Mouse (Mus musculus) right cerebral cortex, postnatal 4 days (tissue): ENCODE data around the gene Sdhaf1.

Source experiments
- DNase-seq: peaks from one replicate; pipeline ENCODE4 v3.0.0-alpha.2; 2022

Sdhaf1 gene

DNA sequence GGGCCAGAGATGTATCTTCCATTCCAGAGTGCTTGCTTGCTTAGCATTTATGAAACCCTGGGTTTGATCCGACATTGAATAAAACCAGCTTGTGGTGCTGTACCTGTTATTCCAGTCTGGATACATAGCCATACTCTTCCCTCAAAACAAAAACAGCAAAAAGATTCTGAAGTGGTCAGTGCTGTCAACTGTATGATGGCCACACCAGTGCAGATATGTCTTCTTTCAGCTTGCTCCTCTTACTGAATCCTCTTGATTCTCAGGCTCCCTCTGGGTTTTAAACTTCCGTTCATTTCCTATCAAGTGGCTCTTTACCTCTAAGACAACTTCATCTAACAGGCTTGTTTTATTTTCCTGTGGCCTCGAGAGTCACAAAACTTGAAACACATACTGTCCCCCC, at the start of gene Sdhaf1:
Gene Sdhaf1 (minus strand): TSS at position 101 of the 400 bp plus-strand sequence.
- DNase-seq = no peak

DNA sequence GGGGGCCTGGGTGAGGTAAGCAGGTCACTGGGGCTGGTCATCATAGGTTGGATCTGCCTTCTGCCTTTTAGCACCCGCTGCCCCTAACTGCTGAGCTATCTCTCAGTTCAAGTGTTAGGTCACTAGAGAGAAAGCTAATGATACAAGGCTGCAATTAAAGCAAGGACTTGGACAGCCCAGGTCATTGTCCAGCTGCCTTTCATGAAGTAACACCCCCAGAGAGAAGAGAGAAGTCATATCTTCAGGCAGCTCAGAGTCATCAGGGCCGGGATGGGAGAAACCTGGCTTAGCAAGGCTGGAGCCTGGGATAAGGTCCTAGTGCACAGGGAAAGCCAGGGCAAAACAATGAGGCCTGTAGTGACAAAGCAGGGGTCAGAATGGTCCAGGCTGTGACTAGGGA, 43.8 kb upstream of the Sdhaf1 start:
- DNase-seq = no peak

DNA sequence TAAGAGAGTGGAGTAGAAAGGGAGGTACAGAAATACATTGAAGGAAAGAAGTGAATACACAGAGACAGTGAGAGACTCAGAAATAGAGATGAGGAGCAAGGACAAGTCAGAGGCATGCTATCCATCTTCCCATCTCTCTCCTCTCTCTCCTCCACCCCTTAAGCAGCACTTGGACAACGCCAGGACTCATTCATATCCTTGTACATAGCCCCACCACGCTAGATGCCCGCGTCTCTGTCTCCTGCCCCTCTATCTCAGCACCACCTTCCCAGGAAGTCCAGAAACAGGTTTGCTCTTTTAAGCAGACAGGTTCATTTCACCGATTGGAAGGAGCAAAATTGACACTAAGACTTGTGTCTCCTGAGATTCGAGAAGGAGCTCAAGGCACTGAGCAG, 39.6 kb upstream of the Sdhaf1 start:
- DNase-seq = no peak

DNA sequence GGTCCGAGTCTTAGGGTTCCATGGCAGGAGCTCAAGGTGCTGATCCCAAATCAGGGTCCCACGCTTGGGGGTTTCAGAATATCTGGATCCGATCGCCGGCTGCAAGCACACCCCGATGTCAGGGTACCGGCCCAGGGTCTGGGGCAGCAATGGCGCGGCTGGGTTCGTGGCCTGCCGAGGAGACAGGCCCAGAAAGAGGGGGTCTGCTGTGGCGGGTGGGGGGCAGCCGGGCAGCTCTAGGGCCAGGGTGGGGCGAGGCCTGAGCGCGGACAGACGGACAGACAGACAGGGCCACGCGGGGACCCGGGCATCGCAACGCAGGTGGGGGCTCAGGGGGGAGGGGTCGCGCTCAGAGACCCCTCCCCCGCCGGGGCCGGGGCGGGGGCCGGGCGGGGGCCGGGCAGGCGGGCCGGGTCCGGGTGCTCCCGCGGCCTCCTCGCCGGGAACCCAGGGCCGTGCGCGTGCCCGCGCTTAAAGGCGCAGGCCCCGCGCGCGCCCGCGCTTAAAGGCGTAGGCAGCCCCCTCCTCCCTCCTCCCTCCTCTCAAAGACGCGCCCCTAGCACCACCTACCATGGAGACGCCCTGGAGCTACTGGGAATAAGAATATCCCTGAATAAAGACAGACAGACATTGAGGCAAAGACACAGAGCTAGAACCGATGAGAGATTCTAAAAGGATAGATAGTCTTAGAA, 39.1 kb upstream of the Sdhaf1 start, which contains the start of gene Lrfn3:
Gene Lrfn3 (minus strand): TSS at position 121 of the 692 bp plus-strand sequence.
- DNase-seq = peak; percentile 84

DNA sequence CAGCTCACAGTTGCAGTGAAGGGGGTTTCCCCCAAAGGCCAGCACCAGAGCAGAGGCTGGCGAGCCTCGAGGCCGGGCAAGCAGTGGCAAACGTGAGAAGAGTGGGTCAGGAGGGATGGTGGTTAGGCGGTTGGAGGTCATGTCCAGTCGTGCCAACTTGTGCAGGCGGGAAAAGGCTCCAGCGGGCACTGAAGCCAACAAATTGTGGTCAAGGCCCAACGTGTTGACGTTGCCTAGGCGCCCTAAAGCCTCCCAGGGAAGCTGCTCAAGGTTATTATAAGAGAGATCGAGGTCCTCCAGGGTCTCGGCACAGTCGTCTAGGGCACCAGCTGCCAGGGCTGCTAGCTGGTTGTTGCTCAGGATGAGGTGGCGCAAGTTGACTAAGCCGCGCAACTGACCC, 36.3 kb upstream of the Sdhaf1 start:
- no peak for DNase-seq

DNA sequence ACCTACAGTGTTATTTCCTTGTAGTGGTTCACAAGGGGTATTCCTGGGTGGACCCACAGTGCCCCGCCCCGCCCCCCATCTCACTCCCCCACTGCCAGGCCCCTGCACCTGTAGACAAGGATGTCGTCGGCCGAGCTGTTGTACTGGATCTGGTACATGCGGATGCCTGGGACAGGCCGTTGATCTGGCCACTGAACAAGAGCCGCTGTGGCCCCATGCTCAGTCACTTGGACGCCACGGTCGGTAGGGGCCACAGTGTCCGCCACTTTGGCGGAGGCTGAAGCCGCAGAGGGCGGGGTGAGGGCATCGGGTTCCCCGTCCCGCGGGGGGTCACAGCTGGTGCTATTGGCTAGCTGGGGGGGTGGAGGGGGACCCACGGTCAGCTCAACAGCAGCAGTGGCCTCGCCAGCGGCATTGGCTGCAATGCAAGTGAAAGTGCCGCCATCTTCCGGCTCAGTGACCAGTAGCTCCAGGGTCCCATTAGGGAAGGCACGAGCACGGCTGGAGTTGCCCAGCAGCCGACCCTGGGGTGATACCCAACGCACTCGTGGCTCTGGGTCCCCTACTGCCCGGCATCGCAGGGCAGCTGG, 35.7 kb upstream of the Sdhaf1 start:
- DNase-seq = no peak

DNA sequence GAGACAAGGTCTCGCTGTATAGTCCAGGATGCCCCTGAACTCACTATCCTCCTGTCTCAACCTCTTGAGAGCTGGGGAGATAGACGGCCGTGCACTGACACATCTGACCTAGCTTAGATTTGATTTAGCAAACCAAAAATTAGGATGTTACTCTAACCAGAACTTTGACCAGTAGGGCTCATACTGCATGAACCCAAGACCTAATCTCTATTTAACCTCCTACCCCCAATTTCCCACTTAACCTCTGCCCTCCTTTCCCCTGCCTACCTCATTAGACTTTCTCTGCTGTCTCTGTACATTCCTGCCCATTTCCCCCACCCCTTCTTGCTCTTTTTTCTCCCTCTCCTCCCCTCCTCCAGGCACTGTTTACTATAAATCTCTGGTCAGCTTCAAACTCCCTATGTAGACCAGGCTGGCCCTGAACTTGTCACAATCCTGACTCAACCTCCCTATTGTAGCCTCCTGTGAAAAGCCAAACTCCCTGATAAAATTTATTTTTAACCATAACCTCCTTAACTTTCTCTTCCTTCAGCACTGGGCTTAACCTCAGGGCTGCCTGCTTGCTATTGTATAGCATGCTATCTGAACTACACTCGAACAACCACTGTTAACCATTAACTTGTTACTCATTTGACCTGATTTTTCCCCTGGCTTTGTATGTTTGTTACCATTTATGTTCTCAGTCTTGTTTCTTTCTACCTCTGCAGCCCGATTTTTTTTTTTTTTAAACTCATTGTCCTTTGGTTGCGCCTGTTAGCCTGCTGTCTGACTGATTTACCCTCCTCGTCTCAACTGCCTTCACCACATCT, 34.9 kb upstream of the Sdhaf1 start:
- no peak for DNase-seq

DNA sequence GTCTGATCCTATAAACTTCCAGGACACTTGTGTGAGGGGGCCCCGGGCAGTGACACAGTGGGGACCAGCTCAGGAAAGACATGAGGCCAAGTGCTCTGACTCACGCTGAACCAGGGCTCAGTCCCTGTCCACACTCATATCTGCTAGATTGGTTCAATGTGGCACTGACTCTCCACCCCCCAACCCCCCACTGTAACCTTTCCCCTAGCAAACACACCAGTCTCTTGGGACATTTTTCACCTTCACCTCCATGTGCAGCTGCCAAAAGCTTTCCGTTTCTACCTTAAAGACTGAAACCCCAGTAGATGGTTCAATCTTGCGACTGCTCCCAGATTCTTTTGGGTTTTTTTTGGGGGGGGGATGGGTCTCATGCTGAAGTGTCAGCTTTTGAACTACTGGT, 30.4 kb upstream of the Sdhaf1 start:
- DNase-seq = no peak

DNA sequence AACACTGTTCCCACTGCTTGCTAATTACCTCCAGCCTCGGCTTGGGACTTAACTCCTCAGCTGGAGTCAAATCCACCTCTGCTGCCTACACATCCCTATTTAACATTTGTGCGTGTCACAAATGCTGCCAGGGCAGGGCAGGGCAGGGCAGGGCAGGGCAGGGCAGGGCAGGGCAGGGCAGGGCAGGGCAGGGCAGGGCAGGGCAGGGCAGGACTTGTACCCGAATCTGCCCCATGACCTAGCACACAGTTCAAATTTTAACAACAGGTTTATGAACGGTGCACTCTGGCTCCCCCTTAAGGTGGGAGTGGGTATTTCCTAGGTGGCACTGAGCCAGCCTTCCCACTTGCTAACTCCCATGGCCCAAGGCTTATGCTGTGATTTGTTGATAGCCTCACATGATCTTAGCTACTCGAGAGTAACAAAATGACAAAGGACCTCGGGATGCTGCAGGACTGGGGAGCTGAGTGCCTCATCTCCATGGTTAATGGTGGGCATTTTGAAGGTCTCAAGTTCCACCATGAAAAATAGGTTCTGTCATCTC, 29.7 kb upstream of the Sdhaf1 start:
- DNase-seq = peak; percentile 65

DNA sequence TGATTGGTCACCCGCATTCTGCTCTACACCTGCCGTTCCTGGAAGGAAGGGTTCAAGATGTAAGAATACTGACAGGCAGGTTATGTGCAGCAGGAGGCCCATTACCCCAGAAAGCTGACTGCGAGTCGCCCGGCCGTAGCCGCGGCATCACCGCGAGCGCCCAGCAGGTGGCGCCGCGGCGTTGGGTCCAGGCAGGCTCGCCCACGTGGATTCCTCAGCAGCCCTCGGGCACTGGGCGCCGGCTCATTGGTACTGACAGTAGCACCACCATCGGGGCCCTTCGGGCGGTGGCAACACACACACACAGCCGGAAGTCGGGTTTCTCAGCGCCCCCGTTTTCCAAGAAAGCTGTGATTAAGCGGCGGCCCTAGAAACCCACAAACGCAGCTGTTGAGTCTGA, 24.1 kb upstream of the Sdhaf1 start:
- DNase-seq = peak; percentile 79

DNA sequence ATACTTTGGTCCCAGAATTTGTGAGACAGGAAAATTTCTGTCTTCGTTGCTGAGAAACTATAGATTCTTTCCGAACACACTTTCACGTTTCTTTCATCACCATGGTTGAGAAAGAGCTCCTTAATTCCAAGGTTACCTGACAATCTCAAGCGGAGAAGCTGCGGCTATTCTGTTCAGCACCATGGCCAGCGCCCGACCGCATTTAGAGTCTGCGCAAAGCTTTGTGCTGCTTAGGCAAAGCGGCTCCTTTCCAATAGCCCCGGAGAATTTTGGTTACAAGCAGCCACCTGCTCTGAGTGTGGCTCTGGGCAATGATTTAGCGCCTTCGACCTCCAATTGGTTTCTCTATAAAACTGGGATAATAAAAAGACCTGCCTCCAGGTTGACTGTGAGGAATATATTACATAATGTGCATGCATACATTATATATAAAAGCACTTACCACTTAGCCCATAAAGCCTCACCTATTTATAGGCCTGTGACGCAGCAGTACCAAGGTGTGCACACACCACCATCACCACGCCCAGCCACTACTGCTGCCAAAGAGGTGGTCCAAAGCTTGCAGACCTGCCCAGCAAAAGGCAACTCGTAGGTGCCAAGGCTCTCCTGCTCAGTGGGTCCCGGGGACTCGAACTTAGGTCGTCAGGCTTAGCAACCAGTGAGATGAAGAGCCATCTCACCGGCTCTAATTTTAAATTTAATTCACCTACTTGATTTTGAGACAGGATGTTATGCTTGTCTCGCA, 23.1 kb upstream of the Sdhaf1 start:
- DNase-seq = peak; percentile 52

DNA sequence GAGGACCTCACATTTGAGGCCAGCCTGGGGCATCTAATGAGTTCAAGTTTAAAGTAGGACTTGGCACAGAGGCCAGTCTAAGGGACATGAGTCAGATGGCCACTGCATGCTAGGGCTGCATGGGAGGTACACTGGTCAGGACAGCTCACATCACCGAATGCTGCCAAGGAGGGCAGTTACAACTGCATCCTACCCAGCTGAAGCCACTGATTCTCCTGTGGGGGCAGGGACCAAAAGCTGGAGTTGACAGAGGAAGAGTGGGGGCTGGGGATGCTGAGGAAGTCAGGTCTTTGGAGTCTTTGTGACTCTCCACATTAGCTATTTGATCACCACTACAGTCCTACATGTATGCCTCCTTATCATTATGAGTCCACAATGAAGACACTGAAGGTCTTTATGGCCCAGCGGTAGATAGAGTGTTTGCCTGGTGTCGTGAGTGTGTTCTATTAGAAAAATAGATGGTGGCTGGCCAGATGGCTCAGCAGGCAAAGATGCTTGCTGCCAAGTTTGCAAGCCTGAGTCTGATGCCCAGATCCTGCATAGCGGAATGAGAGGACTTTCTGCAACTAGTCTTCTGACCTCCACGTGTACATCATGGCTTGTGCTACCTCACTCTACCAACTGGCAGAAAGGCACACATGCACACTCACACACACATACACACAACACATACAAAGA, 15.9 kb upstream of the Sdhaf1 start:
- DNase-seq = no peak

DNA sequence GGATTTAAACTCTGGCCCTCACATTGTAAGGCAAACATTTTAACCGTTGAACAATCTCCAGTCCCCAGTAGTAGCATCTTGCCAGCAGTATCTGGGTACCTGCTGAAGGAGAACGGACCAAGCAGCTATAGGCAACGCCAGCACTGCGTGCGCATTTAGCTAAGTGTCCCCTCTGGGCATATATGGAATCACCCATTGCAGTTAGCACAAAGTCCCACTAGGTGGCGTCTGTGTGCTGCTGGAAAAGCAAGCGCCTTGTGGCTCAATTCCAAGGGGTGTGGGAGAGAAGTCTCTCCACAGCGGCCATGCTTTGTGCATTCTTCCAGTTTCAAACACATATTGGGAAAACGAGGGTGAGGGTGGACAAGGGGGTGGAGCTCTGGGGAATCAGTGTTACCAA, 12.7 kb upstream of the Sdhaf1 start:
- peak; percentile 97 for DNase-seq

DNA sequence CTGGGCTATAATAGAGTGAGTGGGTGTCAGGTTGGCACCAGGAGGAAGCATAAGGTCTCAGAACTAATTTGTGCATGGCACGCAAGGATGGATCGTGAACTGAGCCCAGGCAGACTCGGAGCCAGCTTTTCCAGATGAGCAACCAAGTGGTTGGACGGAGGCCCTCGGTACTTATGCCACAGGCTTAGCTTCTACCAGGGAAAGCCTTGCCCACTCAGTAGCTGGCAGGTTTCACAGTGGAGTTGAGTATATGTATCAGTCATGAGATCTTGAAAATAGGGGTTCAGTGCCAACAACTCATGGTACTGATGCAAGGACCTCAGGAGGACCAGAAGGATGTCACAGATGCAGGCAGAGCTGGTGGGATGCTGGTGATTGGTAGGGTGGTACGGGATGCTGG, 12.0 kb upstream of the Sdhaf1 start:
- no peak for DNase-seq

DNA sequence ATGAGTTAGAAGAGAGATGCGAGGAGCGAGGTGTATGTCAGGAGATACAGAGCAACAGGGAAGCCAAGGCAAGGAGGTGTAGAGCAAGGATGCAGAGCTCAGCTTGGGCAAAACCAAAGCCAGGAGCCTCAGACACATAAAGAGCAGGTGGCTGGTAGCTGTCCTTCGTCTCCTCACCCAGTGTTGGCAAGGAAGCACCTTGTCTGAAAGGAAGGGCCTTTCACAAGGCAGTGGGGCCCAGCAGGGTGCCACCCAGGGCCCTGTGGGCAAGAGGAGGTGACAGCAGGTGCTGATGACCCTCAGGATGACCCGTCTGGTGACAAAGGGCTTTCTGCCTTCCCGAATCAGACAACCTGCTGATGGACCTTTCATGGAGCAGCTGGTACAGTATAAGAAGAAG, 10.9 kb upstream of the Sdhaf1 start:
- no peak for DNase-seq

DNA sequence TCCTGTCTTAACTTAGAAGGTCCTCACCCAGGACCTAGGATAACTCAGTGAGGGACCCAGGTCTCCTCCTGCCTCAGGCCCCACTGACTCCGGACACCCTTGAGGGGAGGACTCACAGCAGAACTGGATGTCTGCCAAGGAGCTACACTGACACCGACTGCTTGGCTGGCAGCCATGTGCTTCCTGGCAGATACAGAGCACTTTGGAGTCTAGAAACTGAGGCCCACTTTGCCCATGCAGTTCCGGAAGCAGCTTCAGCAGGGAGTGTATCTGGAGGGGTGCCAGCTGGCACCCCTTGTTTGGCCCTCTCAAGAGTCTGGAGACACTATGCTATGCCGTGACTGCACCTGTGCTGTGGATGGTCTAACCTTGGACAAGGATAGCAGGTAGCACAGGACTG, 9.7 kb upstream of the Sdhaf1 start:
- DNase-seq = peak; percentile 78

DNA sequence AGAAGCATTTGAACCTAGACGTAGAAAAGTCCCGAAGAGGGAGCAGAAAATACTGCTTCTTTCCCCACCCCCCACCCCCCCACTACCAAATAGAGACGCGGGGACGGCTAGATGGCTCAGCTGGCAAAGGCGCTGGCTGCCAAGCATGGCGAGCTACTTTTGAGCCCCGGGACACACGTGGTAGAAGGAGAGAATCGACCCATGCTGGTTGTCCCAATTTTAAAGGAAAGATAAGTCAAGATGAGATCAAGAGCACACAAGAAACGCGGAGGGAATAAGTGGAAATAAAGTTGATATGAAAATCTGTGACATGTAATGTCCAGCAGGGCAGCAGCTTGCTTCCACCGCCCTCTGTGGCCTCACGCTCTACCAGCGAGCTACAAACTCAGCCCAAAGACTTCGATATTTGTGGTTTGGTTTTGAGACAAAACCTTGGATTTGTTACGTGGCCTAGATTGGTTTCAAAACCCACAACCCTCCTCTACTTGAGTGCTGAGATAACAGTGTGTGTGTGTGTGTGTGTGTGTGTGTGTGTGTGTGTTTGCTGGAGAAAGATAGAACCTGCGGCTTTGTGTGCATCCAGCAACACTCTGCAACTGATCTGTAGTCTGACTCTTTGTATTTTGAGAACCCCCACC, 9.0 kb upstream of the Sdhaf1 start:
- DNase-seq = no peak

DNA sequence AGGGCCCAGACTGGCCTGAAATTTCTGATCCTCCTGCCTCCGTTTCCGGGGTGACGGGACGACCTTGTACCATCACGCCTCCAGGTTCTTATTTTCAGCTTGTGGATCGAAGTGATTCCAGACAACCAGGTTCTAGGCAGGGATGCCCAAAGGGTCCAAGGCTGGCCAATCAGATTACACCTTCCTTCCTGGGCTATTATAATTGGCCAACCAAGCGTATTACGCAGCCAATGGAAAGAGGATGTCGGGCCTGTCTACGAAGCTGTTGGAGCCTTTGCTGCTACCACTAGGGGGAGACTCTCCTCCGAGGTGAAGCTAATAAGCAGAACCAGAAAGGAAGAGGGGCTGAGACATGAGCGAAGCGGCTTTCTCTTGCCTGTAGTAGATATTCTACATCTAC, 8.2 kb upstream of the Sdhaf1 start:
- peak; percentile 76 for DNase-seq

DNA sequence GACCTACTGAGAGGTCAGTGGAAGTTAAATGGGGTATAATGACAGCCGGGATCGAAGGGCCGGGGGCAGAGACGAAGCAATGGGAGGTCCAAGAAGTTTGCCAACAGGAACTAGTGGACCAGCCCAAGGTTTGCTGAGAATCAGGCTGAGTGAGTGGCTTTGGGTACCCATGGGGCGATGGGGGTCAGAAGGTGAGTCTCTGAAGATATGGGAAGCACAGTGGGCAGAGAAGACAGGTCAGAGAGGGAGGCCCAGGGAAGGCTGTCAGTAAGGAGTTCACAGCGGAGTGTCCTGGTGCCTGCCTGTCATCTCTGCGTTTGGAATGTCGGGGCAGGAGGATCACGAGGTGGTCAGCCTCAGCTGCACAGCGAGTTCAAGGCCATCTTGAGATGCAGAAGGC, 4.7 kb upstream of the Sdhaf1 start:
- DNase-seq = no peak

DNA sequence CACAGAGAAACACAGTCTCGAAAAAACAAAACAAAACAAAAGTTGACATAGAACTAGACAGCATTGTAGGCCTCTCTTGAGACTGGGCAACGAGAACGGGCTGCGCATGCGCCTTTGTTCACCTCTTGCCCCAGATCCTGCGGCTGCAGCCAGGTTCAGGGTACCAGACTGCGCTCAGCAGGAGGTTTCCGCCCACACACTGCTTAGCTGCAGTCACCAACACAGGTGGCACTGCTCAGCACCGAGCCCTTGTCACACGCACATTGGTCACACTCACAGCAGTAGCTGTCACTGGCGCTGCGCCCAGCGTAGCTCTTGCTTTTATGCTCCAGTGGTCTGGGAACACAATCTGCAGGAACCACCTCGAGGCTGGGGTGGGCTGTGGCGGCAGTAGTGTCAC, 3.4 kb upstream of the Sdhaf1 start:
- DNase-seq = no peak

DNA sequence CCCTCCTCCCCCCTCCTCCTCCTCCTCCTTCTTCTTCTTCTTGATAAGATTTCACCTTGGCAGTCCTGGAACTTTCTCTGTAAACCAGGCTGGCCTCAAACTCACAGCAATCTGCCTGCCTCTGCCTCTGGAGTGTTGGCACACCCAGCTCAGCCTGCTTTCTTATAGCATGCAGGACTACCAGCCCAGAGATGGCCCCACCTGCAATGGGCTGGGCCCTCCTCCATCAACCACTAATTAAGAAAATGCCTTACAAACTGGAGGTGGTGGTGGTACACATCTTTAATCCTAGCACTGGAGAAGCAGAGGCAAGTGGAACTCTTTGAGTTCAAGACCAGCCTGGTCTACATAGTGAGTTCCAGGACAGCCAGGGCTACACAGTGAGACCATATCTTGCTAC, 2.7 kb upstream of the Sdhaf1 start:
- DNase-seq = no peak

DNA sequence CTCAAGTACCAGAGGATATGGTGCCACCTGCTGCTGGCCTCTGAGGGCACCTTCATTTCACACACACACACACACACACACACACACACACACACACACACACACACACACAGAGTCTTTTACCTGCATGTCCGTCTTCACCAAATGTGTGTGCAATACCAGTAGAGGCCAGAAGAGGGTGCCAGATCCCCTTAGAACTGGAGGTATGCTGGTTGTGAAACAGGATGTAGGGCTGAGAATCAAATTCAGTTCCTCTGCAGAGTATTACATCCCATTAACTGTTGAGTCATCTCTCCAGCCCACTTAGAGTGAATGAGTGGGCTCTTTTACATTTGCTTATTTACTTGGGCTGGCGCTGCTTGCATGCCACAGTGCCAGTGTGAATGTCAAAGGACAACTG, 1.7 kb upstream of the Sdhaf1 start:
- peak; percentile 54 for DNase-seq
